Mouse (Mus musculus) megakaryocyte-erythroid progenitor cell, adult 5-6 weeks (primary cell): Measurements from ENCODE around the gene Otud7b. TPM values are rescaled to one million over a fixed set of nuclear protein-coding genes. Genes with fewer than 3 reads are reported as not detected.

ENCODE experiments used
- ATAC-seq: replicated peaks from 2 replicates; pipeline ENCODE4 v1.8.0; 2016; ENCODE audit warnings: mild to moderate bottlenecking, inconsistent platforms; ENCODE audit not compliant: severe bottlenecking, poor library complexity, low FRiP score, low TSS enrichment
- total RNA-seq, 2 experiments: library from RNA; stranded (forward) in 1 of 2; stranded (reverse) in 1 of 2; fragments of 200-1000, 215-1000 nt in 1 of 2; fragments of >200 nt in 1 of 2; fragmentation: Nextera tagmentation in 1 of 2; gene quantifications; 2 replicates each; pipeline ENCODE4 v1.2.3; 2014 to 2017

The Otud7b gene
- total RNA-seq, 2 experiments from 2014 or later = 11.7 to 12.3 TPM

DNA sequence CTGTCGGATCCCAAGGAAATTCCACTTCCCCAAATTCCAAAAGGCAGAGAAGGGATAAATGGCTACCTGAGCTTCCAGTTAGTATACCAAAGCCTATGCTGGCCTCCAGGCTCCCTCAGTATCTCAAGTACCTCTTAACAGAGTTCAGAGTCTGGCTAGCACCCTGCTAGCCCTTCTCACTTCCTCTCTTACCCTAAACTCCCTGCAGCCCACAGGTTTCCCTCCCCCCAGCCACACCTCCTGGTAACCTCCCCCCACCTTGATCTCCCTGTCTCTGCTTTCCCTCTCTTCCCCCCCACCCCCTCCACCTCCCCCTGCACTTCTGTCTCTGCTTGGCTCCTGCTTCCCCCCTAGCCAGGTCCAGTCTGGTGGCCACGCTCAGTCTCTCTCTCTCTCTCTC lies 95.4 kb downstream of the Otud7b start:
- ATAC-seq = no peak

DNA sequence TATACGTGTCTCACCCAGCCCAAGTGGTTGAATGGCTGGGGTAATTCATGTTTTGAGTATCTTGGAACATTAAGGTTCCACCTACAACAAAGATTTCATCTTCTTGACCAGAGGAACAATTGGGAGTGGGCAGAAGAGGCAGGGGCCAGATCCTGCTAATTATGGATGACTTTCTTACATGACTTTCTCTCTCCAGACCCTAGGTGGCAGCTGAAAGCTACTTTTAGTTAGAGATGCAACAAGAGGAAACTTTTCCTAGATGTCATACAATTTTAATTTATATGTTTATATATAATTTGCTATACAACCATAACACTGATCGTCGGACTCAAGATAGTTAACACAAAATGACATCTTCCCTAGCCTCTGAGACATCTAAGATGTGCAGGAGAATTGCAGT lies 103.5 kb downstream of the Otud7b start:
- no peak for ATAC-seq

DNA sequence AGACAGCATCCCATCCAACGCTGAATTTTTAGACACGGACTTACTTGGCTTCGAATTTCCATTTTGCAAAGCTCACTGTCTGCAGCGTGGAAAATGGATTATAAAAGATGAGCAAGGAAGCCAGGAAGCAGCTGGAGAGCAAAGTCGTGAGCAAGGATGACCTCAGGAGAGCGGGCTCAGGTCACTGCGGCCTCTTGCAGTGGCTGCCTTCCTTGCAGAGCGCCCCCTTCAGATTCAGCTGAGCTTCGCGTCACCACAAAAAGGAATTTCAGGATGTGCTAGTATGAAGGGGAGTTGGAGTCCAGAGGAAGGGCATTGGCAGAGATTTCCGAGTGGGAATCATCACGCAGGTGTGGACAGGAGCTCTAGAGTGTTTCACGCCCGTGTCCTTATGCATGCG lies 104.9 kb downstream of the Otud7b start:
- no peak for ATAC-seq

Other genes with a start within 250 kb of the Otud7b start
- gene Prpf3, start 248.6 kb upstream of the Otud7b start, total RNA-seq (2014; fragmentation: Nextera tagmentation) = 72.1 and 90.7 TPM in 2 replicates
- gene Prpf3, start 248.6 kb upstream of the Otud7b start, total RNA-seq (2017) = 66.7 and 100.0 TPM in 2 replicates
- 204 and 223 TPM in 2 replicates for gene Mrps21, start 233.0 kb upstream of the Otud7b start, total RNA-seq (2014; fragmentation: Nextera tagmentation)
- 318 and 398 TPM in 2 replicates for gene Mrps21, start 233.0 kb upstream of the Otud7b start, total RNA-seq (2017)
- gene Ciart, start 222.3 kb upstream of the Otud7b start, total RNA-seq (2014; fragmentation: Nextera tagmentation) = 0.69 and 3.3 TPM in 2 replicates
- 0.66 and 2.8 TPM in 2 replicates for gene Ciart, start 222.3 kb upstream of the Otud7b start, total RNA-seq (2017)
- 2.1 and 2.3 TPM in 2 replicates for gene BC028528, start 212.5 kb upstream of the Otud7b start, total RNA-seq (2014; fragmentation: Nextera tagmentation)
- gene BC028528, start 212.5 kb upstream of the Otud7b start, total RNA-seq (2017) = 2.3 and 14.6 TPM in 2 replicates
- gene Aph1a, start 210.6 kb upstream of the Otud7b start, total RNA-seq (2014; fragmentation: Nextera tagmentation) = 35.7 and 42.8 TPM in 2 replicates
- 16.2 and 21.1 TPM in 2 replicates for gene Aph1a, start 210.6 kb upstream of the Otud7b start, total RNA-seq (2017)
- gene Car14, start 199.8 kb upstream of the Otud7b start, total RNA-seq (2014; fragmentation: Nextera tagmentation) = not detected in 2 replicates
- not detected in 2 replicates for gene Car14, start 199.8 kb upstream of the Otud7b start, total RNA-seq (2017)
- gene Anp32e, start 175.3 kb upstream of the Otud7b start, total RNA-seq (2014; fragmentation: Nextera tagmentation) = 136 and 186 TPM in 2 replicates
- gene Anp32e, start 175.3 kb upstream of the Otud7b start, total RNA-seq (2017) = 505 and 626 TPM in 2 replicates
- gene Plekho1, start 108.5 kb upstream of the Otud7b start, total RNA-seq (2014; fragmentation: Nextera tagmentation) = 0.61 and 5.4 TPM in 2 replicates
- 5.9 and 10.5 TPM in 2 replicates for gene Plekho1, start 108.5 kb upstream of the Otud7b start, total RNA-seq (2017)
- gene Vps45, start 46.1 kb upstream of the Otud7b start, total RNA-seq (2014; fragmentation: Nextera tagmentation) = 29.7 and 38.8 TPM in 2 replicates
- gene Vps45, start 46.1 kb upstream of the Otud7b start, total RNA-seq (2017) = 13.4 and 16.6 TPM in 2 replicates
- not detected in 2 replicates for gene Mtmr11, start 57.5 kb downstream of the Otud7b start, total RNA-seq (2014; fragmentation: Nextera tagmentation)
- not detected in 2 replicates for gene Mtmr11, start 57.5 kb downstream of the Otud7b start, total RNA-seq (2017)
- gene Sf3b4, start 67.8 kb downstream of the Otud7b start, total RNA-seq (2014; fragmentation: Nextera tagmentation) = 139 and 173 TPM in 2 replicates
- 24.7 and 36.9 TPM in 2 replicates for gene Sf3b4, start 67.8 kb downstream of the Otud7b start, total RNA-seq (2017)
- 1.0 TPM in 1 of 2 replicates, not detected in the other for gene Sv2a, start 76.6 kb downstream of the Otud7b start, total RNA-seq (2014; fragmentation: Nextera tagmentation)
- 0.30 TPM in 1 of 2 replicates, not detected in the other for gene Sv2a, start 76.6 kb downstream of the Otud7b start, total RNA-seq (2017)
- gene Bola1, start 115.2 kb downstream of the Otud7b start, total RNA-seq (2014; fragmentation: Nextera tagmentation) = 35.9 and 55.4 TPM in 2 replicates
- 39.3 and 44.8 TPM in 2 replicates for gene Bola1, start 115.2 kb downstream of the Otud7b start, total RNA-seq (2017)
- 13.4 and 16.5 TPM in 2 replicates for gene Hist2h2ab, start 115.3 kb downstream of the Otud7b start, total RNA-seq (2014; fragmentation: Nextera tagmentation)
- 180 and 196 TPM in 2 replicates for gene Hist2h2ab, start 115.3 kb downstream of the Otud7b start, total RNA-seq (2017)
- 68.5 and 103 TPM in 2 replicates for gene Hist2h2ac, start 116.4 kb downstream of the Otud7b start, total RNA-seq (2014; fragmentation: Nextera tagmentation)
- 2,466 and 2,516 TPM in 2 replicates for gene Hist2h2ac, start 116.4 kb downstream of the Otud7b start, total RNA-seq (2017)
- gene Hist2h2be, start 116.6 kb downstream of the Otud7b start, total RNA-seq (2014; fragmentation: Nextera tagmentation) = 10.8 and 11.4 TPM in 2 replicates
- gene Hist2h2be, start 116.6 kb downstream of the Otud7b start, total RNA-seq (2017) = 7.4 and 10.0 TPM in 2 replicates
- 238 and 244 TPM in 2 replicates for gene Hist2h3c2, start 134.6 kb downstream of the Otud7b start, total RNA-seq (2014; fragmentation: Nextera tagmentation)
- gene Hist2h3c2, start 134.6 kb downstream of the Otud7b start, total RNA-seq (2017) = 41.9 and 280 TPM in 2 replicates
- 61.3 and 86.2 TPM in 2 replicates for gene Hist2h2aa2, start 135.7 kb downstream of the Otud7b start, total RNA-seq (2014; fragmentation: Nextera tagmentation)
- not detected in 2 replicates for gene Hist2h2aa2, start 135.7 kb downstream of the Otud7b start, total RNA-seq (2017)
- 17.9 and 44.2 TPM in 2 replicates for gene Hist2h2aa1, start 141.0 kb downstream of the Otud7b start, total RNA-seq (2014; fragmentation: Nextera tagmentation)
- gene Hist2h2aa1, start 141.0 kb downstream of the Otud7b start, total RNA-seq (2017) = 5,412 and 6,422 TPM in 2 replicates
- gene Hist2h3c1, start 142.2 kb downstream of the Otud7b start, total RNA-seq (2014; fragmentation: Nextera tagmentation) = 2.9 and 4.4 TPM in 2 replicates
- not detected in 2 replicates for gene Hist2h3c1, start 142.2 kb downstream of the Otud7b start, total RNA-seq (2017)
- 76.1 and 135 TPM in 2 replicates for gene Hist2h4, start 158.8 kb downstream of the Otud7b start, total RNA-seq (2014; fragmentation: Nextera tagmentation)
- gene Hist2h4, start 158.8 kb downstream of the Otud7b start, total RNA-seq (2017) = 49.9 and 105 TPM in 2 replicates
- 432 and 521 TPM in 2 replicates for gene Hist2h3b, start 164.1 kb downstream of the Otud7b start, total RNA-seq (2014; fragmentation: Nextera tagmentation)
- 172 and 646 TPM in 2 replicates for gene Hist2h3b, start 164.1 kb downstream of the Otud7b start, total RNA-seq (2017)
- gene Hist2h2bb, start 165.2 kb downstream of the Otud7b start, total RNA-seq (2014; fragmentation: Nextera tagmentation) = 1,021 and 1,485 TPM in 2 replicates
- gene Hist2h2bb, start 165.2 kb downstream of the Otud7b start, total RNA-seq (2017) = 6,042 and 11,084 TPM in 2 replicates
- not detected in 2 replicates for gene Fcgr1, start 189.4 kb downstream of the Otud7b start, total RNA-seq (2014; fragmentation: Nextera tagmentation)
- 0.11 TPM in 1 of 2 replicates, not detected in the other for gene Fcgr1, start 189.4 kb downstream of the Otud7b start, total RNA-seq (2017)